Mouse (Mus musculus) heart, embryonic 15.5 days (tissue): Measurements from ENCODE around the gene Hes6. TPM values are rescaled to one million over a fixed set of nuclear protein-coding genes. Genes with fewer than 3 reads are reported as not detected.

Experiments
- ATAC-seq: fragments of 200-750 bp; cut with Nextera tagmentation; replicated peaks from 2 replicates; pipeline ENCODE4 v1.8.0; 2017; ENCODE audit warnings: low read depth, moderate TSS enrichment; ENCODE audit not compliant: insufficient number of reproducible peaks, insufficient read depth, low FRiP score
- H3K27ac ChIP-seq: fragments of 300-500 bp; sonication (generic); 2 replicates; pipeline ENCODE4 v1.5.1; 2015; ENCODE audit warnings: mild to moderate bottlenecking, inconsistent platforms
- H3K27me3 ChIP-seq: fragments of 300-500 bp; sonication (generic); 2 replicates; pipeline ENCODE4 v1.6.1; 2015; ENCODE audit warnings: inconsistent platforms
- H3K36me3 ChIP-seq: fragments of 300-500 bp; sonication (generic); 2 replicates; pipeline ENCODE4 v1.6.1; 2015; ENCODE audit warnings: mild to moderate bottlenecking, inconsistent platforms
- H3K4me1 ChIP-seq: fragments of 300-500 bp; sonication (generic); replicated peaks from 2 replicates; pipeline ENCODE4 v1.6.1; 2015; ENCODE audit warnings: inconsistent platforms
- H3K4me2 ChIP-seq: fragments of 300-500 bp; sonication (generic); 2 replicates; pipeline ENCODE4 v1.6.1; 2015; ENCODE audit warnings: inconsistent platforms, mild to moderate bottlenecking, moderate library complexity
- H3K4me3 ChIP-seq: fragments of 300-500 bp; sonication (generic); 2 replicates; pipeline ENCODE4 v1.5.1; 2015; ENCODE audit warnings: mild to moderate bottlenecking, inconsistent platforms
- H3K9ac ChIP-seq: fragments of 300-500 bp; sonication (generic); 2 replicates; pipeline ENCODE4 v1.6.1; 2015; ENCODE audit warnings: mild to moderate bottlenecking, inconsistent platforms
- H3K9me3 ChIP-seq: fragments of 300-500 bp; sonication (generic); replicated peaks from 2 replicates; pipeline ENCODE4 v1.6.1; 2016; ENCODE audit warnings: inconsistent platforms
- WGBS: fragments of 180-500 bp; shearing (Covaris S2); methylation state at CpG from one replicate; pipeline ENCODE4 v1.1.7; 2015; ENCODE audit warnings: mixed read lengths; 5-methylcytosine and 5-hydroxymethylcytosine counted together
- polyA plus RNA-seq: library from polyadenylated mRNA; unstranded; fragments of >200 nt; fragmentation: Nextera tagmentation; extraction: Ambion mirVana; gene quantifications from 2 replicates; pipeline ENCODE4 v1.2.1, GENCODE M21; 2015

Gene Hes6
- polyA plus RNA-seq, 1 experiment from 2014 or later, result 72.4 TPM

DNA sequence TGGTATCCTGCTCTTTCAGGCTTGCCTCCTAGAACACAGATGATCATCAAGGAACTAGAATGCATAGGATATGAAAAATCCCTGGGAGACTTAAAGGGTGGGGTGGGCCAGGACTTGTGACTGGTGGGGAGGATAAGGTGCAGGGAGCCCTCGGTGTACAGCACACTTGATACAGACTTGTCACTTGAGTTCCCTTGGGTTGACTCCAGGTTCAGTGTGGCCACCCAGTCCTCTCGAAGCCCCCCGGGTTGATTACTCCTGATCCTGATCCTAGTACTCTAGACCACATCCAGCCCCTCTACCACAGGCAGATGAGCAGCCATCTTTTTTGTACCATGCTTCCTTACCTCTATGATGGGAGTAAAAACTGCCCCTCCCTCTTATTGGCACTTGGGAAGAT, 41.1 kb upstream of the Hes6 start:
- no peak for ATAC-seq
- Histone ChIP-seq H3K27me3 (no peaks in the 10 kb centered on the region), H3K4me1 (peaks cover 78% of the 10 kb centered on the region), H3K4me3 (no peak overlapping the region), H3K9ac (no peak overlapping the region), H3K9me3 (no peaks in the 10 kb centered on the region), H3K36me3 (no peaks in the 10 kb centered on the region), H3K27ac (no peak overlapping the region), H3K4me2 (no peak overlapping the region)
- 84% methylated on average over 3 of the region's 3 CpGs for WGBS

DNA sequence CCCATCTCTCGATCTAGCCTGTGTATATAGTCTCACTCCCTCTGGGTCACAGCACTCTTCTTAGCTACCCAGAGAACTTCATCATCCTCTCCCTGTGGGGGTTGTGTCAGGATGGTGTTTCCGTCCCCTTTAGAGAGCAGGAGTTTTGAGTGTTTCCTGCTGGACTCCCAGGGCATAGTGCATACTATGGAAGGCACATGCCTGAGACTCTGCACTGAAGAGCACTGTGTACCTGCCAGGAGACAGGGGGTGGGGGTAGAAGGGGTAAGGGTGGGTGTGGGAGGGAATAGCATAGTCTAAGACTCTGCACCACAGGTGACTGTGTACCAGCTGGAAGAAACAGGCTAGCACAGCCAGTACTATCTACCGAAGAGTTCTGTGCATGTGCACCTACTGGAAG, 40.5 kb upstream of the Hes6 start:
- peaks cover 79% of the 10 kb centered on the region for H3K4me1 ChIP-seq
- H3K9ac ChIP-seq, result no peak overlapping the region
- no peaks in the 10 kb centered on the region for H3K9me3 ChIP-seq
- H3K27me3 ChIP-seq, result no peaks in the 10 kb centered on the region
- H3K4me3 ChIP-seq, result no peak overlapping the region
- no peak overlapping the region for H3K27ac ChIP-seq
- no peaks in the 10 kb centered on the region for H3K36me3 ChIP-seq
- WGBS, result 67% methylated on average over 3 of the region's 3 CpGs
- ATAC-seq, result no peak
- no peak overlapping the region for H3K4me2 ChIP-seq

DNA sequence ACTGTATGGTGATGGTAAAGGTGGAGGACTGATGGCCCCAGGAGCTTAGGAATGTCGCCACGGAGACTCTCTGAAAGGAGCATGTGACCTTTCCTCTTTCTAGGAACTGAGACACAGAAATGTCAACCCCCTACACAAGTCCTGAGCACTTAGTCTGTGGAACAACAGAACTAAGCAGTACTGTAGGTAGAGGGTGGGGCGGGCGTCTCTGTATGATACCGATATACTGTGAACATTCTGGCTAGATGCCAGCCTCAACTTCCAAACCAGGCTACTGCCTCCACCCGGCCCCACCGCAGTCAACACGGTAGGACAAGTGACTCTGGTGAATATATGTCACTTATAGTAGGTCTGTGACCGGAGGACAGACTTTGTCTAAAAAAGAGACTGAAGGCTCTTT, 40.1 kb upstream of the Hes6 start:
- H3K36me3 ChIP-seq, result no peaks in the 10 kb centered on the region
- no peak overlapping the region for H3K4me3 ChIP-seq
- 57% methylated on average over 9 of the region's 9 CpGs for WGBS
- H3K9me3 ChIP-seq, result no peaks in the 10 kb centered on the region
- H3K27me3 ChIP-seq, result no peaks in the 10 kb centered on the region
- H3K27ac ChIP-seq, result no peak overlapping the region
- H3K4me1 ChIP-seq, result peaks cover 84% of the 10 kb centered on the region
- H3K4me2 ChIP-seq, result no peak overlapping the region
- H3K9ac ChIP-seq, result no peak overlapping the region
- no peak for ATAC-seq

DNA sequence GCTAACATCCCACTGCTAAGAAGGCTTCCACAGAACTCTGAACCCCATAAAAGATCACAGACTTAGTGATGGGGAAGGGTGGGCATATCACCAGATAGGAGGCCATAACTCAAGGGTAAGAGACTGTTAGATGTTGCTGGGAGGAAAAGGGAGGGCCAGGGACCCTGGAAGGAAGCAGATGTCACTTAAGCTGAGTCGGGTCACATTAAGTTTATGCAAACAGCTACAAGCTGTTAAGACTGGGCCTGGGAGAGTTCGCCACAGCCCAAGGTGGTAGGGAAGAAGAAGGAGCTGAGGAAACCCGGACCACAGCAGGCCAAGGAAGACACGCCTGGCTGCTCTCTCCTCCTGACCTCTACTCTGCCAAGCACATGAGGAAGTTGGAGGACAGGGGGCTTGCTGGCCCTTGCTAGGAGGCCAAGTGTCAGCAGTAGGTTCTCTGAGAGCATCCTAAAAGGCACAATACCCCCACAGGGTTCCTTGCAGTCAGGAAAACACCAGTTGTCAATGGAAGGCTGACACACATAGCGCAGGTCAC, 37.8 kb upstream of the Hes6 start:
- H3K9me3 ChIP-seq, result 0 out of 2 replicates have a peak, but pooled peaks cover 4% of the 10 kb centered on the region
- H3K27me3 ChIP-seq, result no peaks in the 10 kb centered on the region
- H3K36me3 ChIP-seq, result peaks cover 10% of the 10 kb centered on the region
- no peak overlapping the region for H3K27ac ChIP-seq
- H3K9ac ChIP-seq, result no peak overlapping the region
- 59% methylated on average over 5 of the region's 5 CpGs for WGBS
- ATAC-seq, result no peak
- peaks cover 78% of the 10 kb centered on the region for H3K4me1 ChIP-seq
- no peak overlapping the region for H3K4me2 ChIP-seq
- no peak overlapping the region for H3K4me3 ChIP-seq

DNA sequence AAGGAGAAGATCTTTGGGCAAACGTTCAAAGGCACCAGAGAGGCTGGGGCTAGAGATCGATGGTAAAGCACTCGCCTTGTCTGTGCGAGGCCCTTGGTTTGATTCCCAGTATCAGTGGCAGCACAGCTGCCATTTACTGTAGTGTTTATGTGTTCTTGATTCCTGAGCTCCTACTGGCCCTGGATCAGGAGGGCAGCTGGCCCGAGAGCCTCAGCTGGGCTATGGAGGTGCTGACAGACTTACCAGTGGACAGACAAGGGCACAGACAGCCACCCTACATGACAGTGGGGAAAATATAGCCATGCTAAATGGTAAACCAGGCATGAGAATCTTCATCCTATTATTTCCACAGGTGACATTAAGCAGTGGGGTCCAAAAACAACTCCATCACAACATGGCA, 37.0 kb upstream of the Hes6 start:
- Histone ChIP-seq H3K27ac (peak overlapping the region; percentile 24), H3K27me3 (no peaks in the 10 kb centered on the region), H3K9ac (no peak overlapping the region), H3K36me3 (peaks cover 10% of the 10 kb centered on the region), H3K9me3 (0 out of 2 replicates have a peak, but pooled peaks cover 4% of the 10 kb centered on the region), H3K4me3 (no peak overlapping the region), H3K4me2 (no peak overlapping the region), H3K4me1 (peaks cover 78% of the 10 kb centered on the region)
- WGBS, result 61% methylated on average over 5 of the region's 5 CpGs
- ATAC-seq, result no peak

DNA sequence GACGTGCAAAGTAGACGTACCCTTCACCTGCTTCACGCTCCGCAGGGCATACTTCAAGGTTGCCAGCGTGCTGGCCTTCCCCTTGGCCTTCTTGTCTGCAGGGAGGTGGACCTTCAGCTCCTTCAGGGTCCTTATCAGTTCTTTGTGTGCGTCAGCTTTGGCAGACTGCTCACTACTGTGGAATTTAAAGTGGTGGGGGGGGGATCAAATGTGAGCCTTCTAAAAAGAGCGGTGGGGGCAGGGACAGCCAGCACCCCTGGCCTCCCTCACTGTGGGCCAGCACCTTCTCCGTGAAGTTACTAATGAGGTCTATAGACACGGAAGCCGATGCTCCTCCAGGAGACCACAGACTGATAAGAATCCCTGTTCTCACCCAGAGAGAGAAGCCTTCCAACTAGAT, 34.9 kb upstream of the Hes6 start:
- Histone ChIP-seq H3K4me3 (no peak overlapping the region), H3K27ac (peak overlapping the region; percentile 84), H3K36me3 (peaks cover 15% of the 10 kb centered on the region), H3K4me2 (peak overlapping the region; percentile 19), H3K27me3 (no peaks in the 10 kb centered on the region), H3K9me3 (0 out of 2 replicates have a peak, but pooled peaks cover 4% of the 10 kb centered on the region), H3K9ac (peak overlapping the region; percentile 25; the same call in 1 of the 2 replicates), H3K4me1 (peaks cover 63% of the 10 kb centered on the region)
- peak; percentile 81 for ATAC-seq
- WGBS, result 26% methylated on average over 10 of the region's 10 CpGs

DNA sequence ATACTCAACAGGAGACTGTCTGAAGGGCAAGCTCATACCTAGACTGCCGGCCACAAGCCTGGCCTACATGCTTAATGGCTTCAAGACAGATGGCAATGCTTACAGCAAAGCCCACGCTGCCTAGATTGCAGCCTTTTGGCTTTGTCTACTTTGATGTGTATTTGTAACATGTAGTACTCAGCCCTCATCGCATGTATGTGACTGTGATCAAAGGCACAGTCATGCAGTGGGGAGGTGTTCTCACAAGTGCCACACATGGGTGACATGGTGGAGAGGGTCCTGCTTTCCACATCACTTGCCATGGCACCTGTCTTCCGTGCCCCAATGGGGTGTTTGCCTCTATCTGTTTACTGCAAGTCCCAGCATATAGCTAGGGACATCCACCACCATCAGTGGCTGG, 32.7 kb upstream of the Hes6 start:
- 74% methylated on average over 4 of the region's 4 CpGs for WGBS
- no peaks in the 10 kb centered on the region for H3K27me3 ChIP-seq
- peak overlapping the region; percentile 86 for H3K27ac ChIP-seq
- no peak overlapping the region for H3K4me3 ChIP-seq
- no peak for ATAC-seq
- H3K36me3 ChIP-seq, result peaks cover 22% of the 10 kb centered on the region
- no peak overlapping the region for H3K4me2 ChIP-seq
- no peak overlapping the region for H3K9ac ChIP-seq
- peaks cover 51% of the 10 kb centered on the region for H3K4me1 ChIP-seq
- 0 out of 2 replicates have a peak, but pooled peaks cover 4% of the 10 kb centered on the region for H3K9me3 ChIP-seq

DNA sequence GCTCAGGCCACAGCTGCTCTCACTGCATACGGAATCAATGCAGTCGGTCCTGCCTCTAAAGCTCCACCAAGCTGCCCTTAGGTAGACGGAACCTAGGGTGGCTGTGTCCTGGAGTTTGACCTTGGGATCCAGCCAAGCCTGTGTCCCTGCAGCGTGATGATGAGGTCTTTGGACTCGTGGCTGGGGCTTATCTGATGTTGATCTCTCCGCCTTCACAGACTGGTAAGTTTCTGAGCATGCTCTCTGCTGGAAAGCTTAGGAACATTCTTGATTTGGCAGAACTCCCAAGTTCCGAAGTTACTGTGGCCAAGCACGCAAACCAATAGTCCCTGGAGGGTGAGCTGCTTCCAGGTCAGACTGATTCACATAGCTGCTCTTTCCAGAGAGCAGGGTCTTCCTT, 32.2 kb upstream of the Hes6 start:
- WGBS, result 28% methylated on average over 8 of the region's 8 CpGs
- Histone ChIP-seq H3K27ac (peak overlapping the region; percentile 86), H3K36me3 (peaks cover 25% of the 10 kb centered on the region), H3K4me2 (no peak overlapping the region), H3K4me3 (no peak overlapping the region), H3K9ac (peak overlapping the region; percentile 5; the same call in 1 of the 2 replicates), H3K27me3 (no peaks in the 10 kb centered on the region), H3K4me1 (peaks cover 46% of the 10 kb centered on the region), H3K9me3 (0 out of 2 replicates have a peak, but pooled peaks cover 4% of the 10 kb centered on the region)
- ATAC-seq, result peak; percentile 54

DNA sequence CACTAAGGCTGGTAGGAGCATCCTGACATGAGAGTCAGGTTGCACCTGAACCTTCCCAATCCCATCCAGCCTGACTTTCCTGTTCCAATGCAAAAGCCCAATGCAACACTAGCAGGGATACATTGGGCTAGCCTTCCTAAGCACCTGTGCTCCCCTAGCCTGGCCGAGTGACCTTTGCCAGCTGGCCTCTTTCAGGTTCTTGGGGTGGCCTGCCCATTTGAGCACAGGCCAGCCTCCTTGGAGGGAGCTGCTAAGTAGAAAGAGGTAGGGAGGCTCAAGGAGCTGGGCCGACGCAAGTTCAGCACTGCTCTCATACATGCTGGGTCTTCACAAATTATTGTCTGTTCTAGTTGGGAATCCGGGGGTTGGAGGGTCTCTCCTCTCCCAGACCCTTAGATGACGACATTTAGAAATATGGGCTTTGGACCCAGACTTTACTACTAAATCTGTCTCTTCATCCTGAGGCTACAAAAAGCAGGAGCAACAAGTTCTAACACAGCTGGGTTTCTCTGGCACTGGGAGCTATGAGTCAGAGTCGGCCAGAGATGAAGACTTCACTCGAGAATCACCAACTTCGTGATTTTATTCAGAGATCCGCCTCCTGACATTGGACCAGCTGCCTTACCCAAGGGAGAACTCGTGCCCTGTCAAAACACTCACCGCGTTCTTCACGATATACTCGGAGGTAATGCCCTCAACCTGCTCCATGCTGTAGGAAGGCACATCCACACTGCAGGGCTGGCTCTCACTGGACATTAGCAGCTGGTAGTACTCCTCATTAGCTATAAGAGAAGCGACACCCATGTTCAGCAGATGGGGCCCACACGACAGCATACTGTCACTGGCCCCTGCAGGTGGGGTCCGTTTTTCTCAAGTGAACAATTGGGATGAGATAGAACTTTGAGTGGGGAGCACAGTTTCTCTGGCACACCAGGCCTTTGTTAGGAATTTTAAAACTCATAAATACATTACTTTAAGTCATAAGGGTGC, 31.3 kb upstream of the Hes6 start:
- H3K27ac ChIP-seq, result peak overlapping the region; percentile 86
- H3K36me3 ChIP-seq, result peaks cover 33% of the 10 kb centered on the region
- no peak for ATAC-seq

DNA sequence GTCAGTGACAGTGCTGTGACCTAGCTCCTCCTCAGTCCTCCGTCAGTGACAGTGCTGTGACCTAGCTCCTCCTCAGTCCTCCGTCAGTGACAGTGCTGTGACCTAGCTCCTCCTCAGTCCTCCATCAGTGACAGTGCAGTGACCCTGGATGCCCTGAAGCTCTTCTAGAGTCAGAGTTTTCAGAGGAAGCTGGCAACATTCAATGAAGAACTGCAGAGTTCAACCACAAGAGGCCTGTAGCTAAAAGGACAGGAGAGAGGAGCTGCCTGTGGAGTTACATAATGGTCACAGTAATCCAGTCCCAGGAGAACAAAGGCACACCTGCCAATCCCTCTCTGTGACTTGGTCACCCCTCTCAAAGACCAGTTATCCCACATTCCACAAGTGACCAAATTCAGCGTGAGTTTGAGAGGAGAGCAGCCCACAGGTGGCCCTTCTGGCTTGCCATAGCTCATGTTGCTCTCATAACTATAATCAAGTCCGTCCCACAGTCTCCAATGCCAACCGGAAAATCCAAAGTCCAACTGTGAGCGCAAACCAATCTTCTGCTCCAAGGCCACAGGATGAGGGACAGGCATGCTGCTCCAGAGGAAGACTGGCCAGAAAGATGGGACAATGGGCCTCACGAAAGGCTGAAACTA, 28.6 kb upstream of the Hes6 start:
- Histone ChIP-seq H3K36me3 (peaks cover 33% of the 10 kb centered on the region), H3K27ac (no peak overlapping the region), H3K4me2 (no peak overlapping the region), H3K9me3 (0 out of 2 replicates have a peak, but pooled peaks cover 3% of the 10 kb centered on the region), H3K4me1 (peaks cover 18% of the 10 kb centered on the region), H3K4me3 (no peak overlapping the region), H3K9ac (no peak overlapping the region), H3K27me3 (no peaks in the 10 kb centered on the region)
- WGBS, result 88% methylated on average over 7 of the region's 7 CpGs
- ATAC-seq, result no peak

More for the DNA sequence above, 31.3 kb upstream of the Hes6 start:
- 86% methylated on average over 17 of the region's 17 CpGs for WGBS
- Histone ChIP-seq H3K27me3 (no peaks in the 10 kb centered on the region), H3K9ac (peak overlapping the region; percentile 5; the same call in 1 of the 2 replicates), H3K9me3 (0 out of 2 replicates have a peak, but pooled peaks cover 4% of the 10 kb centered on the region), H3K4me3 (no peak overlapping the region), H3K4me1 (peaks cover 39% of the 10 kb centered on the region), H3K4me2 (no peak overlapping the region)

DNA sequence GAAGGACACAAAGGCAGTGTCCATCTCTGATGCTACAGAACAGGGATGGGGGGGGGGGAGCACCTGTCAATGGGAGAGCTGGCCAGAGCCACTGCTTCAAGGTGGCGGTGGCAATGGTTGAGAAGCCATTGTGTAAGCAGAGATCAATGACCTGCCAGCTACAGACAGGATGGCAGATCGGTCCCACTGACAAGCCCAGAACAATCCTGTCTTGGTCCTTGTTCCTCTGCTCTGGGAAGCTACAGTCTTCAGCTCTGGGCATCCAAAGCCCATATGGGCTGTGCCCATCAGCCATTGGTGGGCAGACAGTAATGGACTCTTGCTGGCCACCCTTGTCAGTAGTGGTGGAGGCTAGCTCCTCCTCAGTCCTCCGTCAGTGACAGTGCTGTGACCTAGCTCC, 28.0 kb upstream of the Hes6 start:
- H3K27me3 ChIP-seq, result no peaks in the 10 kb centered on the region
- H3K27ac ChIP-seq, result no peak overlapping the region
- no peak for ATAC-seq
- no peaks in the 10 kb centered on the region for H3K9me3 ChIP-seq
- H3K36me3 ChIP-seq, result peaks cover 29% of the 10 kb centered on the region; the same call in 1 of the 2 replicates
- peaks cover 20% of the 10 kb centered on the region for H3K4me1 ChIP-seq
- no peak overlapping the region for H3K9ac ChIP-seq
- H3K4me3 ChIP-seq, result no peak overlapping the region
- WGBS, result 93% methylated on average over 3 of the region's 3 CpGs
- no peak overlapping the region for H3K4me2 ChIP-seq
